Mouse (Mus musculus) kidney, adult 2 months (tissue): ENCODE results near the gene Apom.

ENCODE experiments used
- CTCF ChIP-seq: fragments of 200-500 bp; conservative IDR thresholded peaks from 2 replicates; pipeline ENCODE4 v1.5.1; 2011; ENCODE audit warnings: low read depth, mild to moderate bottlenecking, control low read depth, low read length, moderate library complexity, mixed read lengths; ENCODE audit not compliant: insufficient read depth, insufficient read length
- POLR2A ChIP-seq: fragments of 200-500 bp; IDR thresholded peaks from one replicate; pipeline ENCODE4 v1.6.1; 2011; ENCODE audit warnings: low read depth, low read length, control low read depth

DNA sequence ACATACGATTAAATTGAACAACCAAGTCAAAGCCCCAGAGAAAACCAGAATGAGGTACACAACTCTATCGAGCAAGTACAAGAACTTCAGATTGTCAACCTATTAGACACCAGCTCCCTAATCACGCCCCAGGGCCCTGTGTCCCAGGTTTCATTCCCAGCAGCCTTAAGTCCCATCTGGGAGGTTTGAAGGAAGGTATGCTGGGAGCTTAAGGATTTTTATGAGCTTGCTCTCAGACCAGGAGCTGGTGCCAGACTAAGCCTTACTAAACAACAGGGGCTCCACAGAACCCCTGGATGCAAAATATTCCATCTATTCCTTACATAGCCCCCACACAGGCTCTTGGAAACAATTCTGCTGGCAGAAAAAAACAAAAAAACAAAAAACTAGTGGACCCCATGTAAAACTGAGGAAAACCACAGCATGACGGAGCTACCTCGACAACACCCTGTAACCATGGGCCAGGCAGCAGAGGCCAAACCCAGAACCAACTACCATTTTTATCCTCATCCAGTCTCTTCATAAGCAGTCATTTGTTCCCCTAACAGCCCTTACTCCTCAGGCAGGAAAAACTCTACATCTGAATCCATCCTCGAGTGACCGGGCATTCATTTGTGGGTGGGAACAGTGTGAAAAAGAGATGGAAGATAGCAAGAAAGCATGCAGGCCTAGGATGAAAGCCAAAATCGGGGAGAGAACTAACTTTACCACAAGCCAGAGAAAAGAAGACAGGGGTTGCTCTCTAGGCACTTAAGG, 31.7 kb upstream of the Apom start:
- TF ChIP-seq CTCF (no peak), POLR2A (no peak)
